Mouse (Mus musculus) testis, adult 2 months (tissue): ENCODE results near the gene Cox5a.

Experiments
- CTCF ChIP-seq: fragments of 200-500 bp; IDR thresholded peaks from 2 replicates; pipeline ENCODE4 v1.5.1; 2012; ENCODE audit warnings: low read depth, mild to moderate bottlenecking, inconsistent platforms, low read length, moderate library complexity; ENCODE audit not compliant: control insufficient read depth, insufficient read depth, insufficient replicate concordance
- POLR2A ChIP-seq: fragments of 200-500 bp; IDR thresholded peaks from 2 replicates; pipeline ENCODE4 v1.6.1; 2012; ENCODE audit warnings: low read depth, mild to moderate bottlenecking, inconsistent platforms, low read length, moderate library complexity; ENCODE audit not compliant: control insufficient read depth

GRCm38 (mm10) chr9:57510577-57510976 is 10.5 kb upstream of the Cox5a start:
- TF ChIP-seq CTCF (no peak), POLR2A (no peak)
